Mouse (Mus musculus) thymus, adult 2 months (tissue): Measurements from ENCODE around the gene Il25. TPM values are rescaled to one million over a fixed set of nuclear protein-coding genes. Genes with fewer than 3 reads are reported as not detected.
A peak's percentile ranks its signal among the peaks of the same experiment; 100 is the strongest.

ENCODE experiments used
- DNase-seq: peaks from one replicate; pipeline ENCODE4 v3.0.0; 2021
- H3K27ac ChIP-seq: fragments of 200-500 bp; 2 replicates; pipeline ENCODE4 v1.5.1; 2012; ENCODE audit warnings: low read length, control low read depth; ENCODE audit not compliant: control insufficient read depth, insufficient read depth
- H3K27me3 ChIP-seq: fragments of 200-500 bp; 2 replicates; pipeline ENCODE4 v1.6.1; 2012; ENCODE audit warnings: mild to moderate bottlenecking, low read length, moderate library complexity, mixed read lengths; ENCODE audit not compliant: control insufficient read depth, insufficient read depth
- H3K36me3 ChIP-seq: fragments of 200-500 bp; 2 replicates; pipeline ENCODE4 v1.6.1; 2012; ENCODE audit warnings: mild to moderate bottlenecking, low read length, moderate library complexity; ENCODE audit not compliant: control insufficient read depth, insufficient read depth
- H3K4me1 ChIP-seq: fragments of 200-500 bp; replicated peaks from 2 replicates; pipeline ENCODE4 v1.6.1; 2012; ENCODE audit warnings: low read length; ENCODE audit not compliant: control insufficient read depth, insufficient read depth
- H3K4me3 ChIP-seq: fragments of 200-500 bp; 2 replicates; pipeline ENCODE4 v1.5.1; 2012; ENCODE audit warnings: mild to moderate bottlenecking, low read length, control low read depth, moderate library complexity; ENCODE audit not compliant: control insufficient read depth, insufficient read depth
- CTCF ChIP-seq: fragments of 200-500 bp; IDR thresholded peaks from 2 replicates; pipeline ENCODE4 v1.5.1; 2012; ENCODE audit warnings: mild to moderate bottlenecking, control low read depth, low read length, moderate library complexity, borderline replicate concordance; ENCODE audit not compliant: control insufficient read depth, poor library complexity, insufficient read depth; ENCODE audit errors: extremely low read depth
- POLR2A ChIP-seq: fragments of 200-500 bp; IDR thresholded peaks from 2 replicates; pipeline ENCODE4 v1.6.1; 2012; ENCODE audit warnings: mild to moderate bottlenecking, low read length, control low read depth, moderate library complexity; ENCODE audit not compliant: control insufficient read depth, poor library complexity, insufficient read depth; ENCODE audit errors: extremely low read depth
- WGBS: fragments of 180-500 bp; shearing (Covaris S2); methylation state at CpG from one replicate; pipeline ENCODE4 v1.1.7; 2018; 5-methylcytosine and 5-hydroxymethylcytosine counted together
- polyA plus RNA-seq: library from polyadenylated mRNA; depleted of rRNA; stranded (reverse); fragments of >200 nt; gene quantifications from 2 replicates; pipeline ENCODE4 v1.2.3, GENCODE M21; 2012; rRNA removed

Gene Il25
- 0.11 and 0.50 TPM in 2 replicates for polyA plus RNA-seq

GRCm38 (mm10) chr14:54932645-54933150, at the start of gene Il25:
Gene Il25, plus strand, starts transcription at chr14:54932695.
- Histone ChIP-seq H3K27me3 (no peaks in the 10 kb centered on the region), H3K36me3 (no peaks in the 10 kb centered on the region)

GRCm38 (mm10) chr14:54883154-54884021, 49.1 kb upstream of the Il25 start, which contains the start of the genes Bcl2l2 and Gm20521:
Gene Bcl2l2, plus strand, starts transcription at chr14:54883377.
Gene Gm20521, plus strand, starts transcription at chr14:54883441.
- 4% methylated on average over 27 of the region's 27 CpGs for WGBS
- Histone ChIP-seq H3K4me3 (peak within 1 kb of the TSS; percentile 45), H3K4me1 (peaks cover 22% of the 10 kb centered on the region), H3K36me3 (no peaks in the 10 kb centered on the region), H3K27me3 (no peaks in the 10 kb centered on the region), H3K27ac (peak within 1 kb of the TSS; percentile 19; the same call in 1 of the 2 replicates)
- TF ChIP-seq CTCF, result no peak
- TF ChIP-seq POLR2A, result no peak
- peak; percentile 30 for DNase-seq

More at GRCm38 (mm10) chr14:54932645-54933150, at the start of gene Il25:
- WGBS, result 84% methylated on average over 6 of the region's 6 CpGs
- Histone ChIP-seq H3K4me3 (no peak within 1 kb of the TSS), H3K27ac (no peak within 1 kb of the TSS), H3K4me1 (no peaks in the 10 kb centered on the region)
- TF ChIP-seq POLR2A, result no peak
- TF ChIP-seq CTCF, result no peak
- DNase-seq, result no peak

GRCm38 (mm10) chr14:54884022-54884712, 48.3 kb upstream of the Il25 start:
- TF ChIP-seq POLR2A (no peak), CTCF (no peak)
- Histone ChIP-seq H3K36me3 (no peaks in the 10 kb centered on the region), H3K27me3 (no peaks in the 10 kb centered on the region), H3K27ac (peak overlapping the region; percentile 19; the same call in 1 of the 2 replicates), H3K4me1 (peaks cover 22% of the 10 kb centered on the region), H3K4me3 (peak overlapping the region; percentile 45)
- 75% methylated on average over 21 of the region's 21 CpGs for WGBS
- DNase-seq, result no peak

- TF ChIP-seq CTCF (no peak), POLR2A (no peak)
Measured at GRCm38 (mm10) chr14:54885309-54885708, 47.2 kb upstream of the Il25 start.

GRCm38 (mm10) chr14:54892200-54892599, 40.3 kb upstream of the Il25 start, which contains the start of gene Pabpn1:
Gene Pabpn1, plus strand, starts transcription at chr14:54892500.
- TF ChIP-seq CTCF, result no peak
- no peak for TF ChIP-seq POLR2A
- peaks cover 2% of the 10 kb centered on the region; the same call in 1 of the 2 replicates for H3K4me1 ChIP-seq
- no peak for DNase-seq
- no peak within 1 kb of the TSS for H3K27ac ChIP-seq
- peaks cover 17% of the 10 kb centered on the region for H3K36me3 ChIP-seq
- H3K4me3 ChIP-seq, result no peak within 1 kb of the TSS
- no peaks in the 10 kb centered on the region for H3K27me3 ChIP-seq
- WGBS, result 95% methylated on average over 3 of the region's 3 CpGs

More at GRCm38 (mm10) chr14:54885309-54885708, 47.2 kb upstream of the Il25 start:
- no peaks in the 10 kb centered on the region for H3K36me3 ChIP-seq
- WGBS, result 97% methylated on average over 11 of the region's 11 CpGs
- H3K27ac ChIP-seq, result no peak overlapping the region
- peaks cover 22% of the 10 kb centered on the region for H3K4me1 ChIP-seq
- no peak for DNase-seq
- no peak overlapping the region for H3K4me3 ChIP-seq
- no peaks in the 10 kb centered on the region for H3K27me3 ChIP-seq
